Mouse (Mus musculus) limb, embryonic 14.5 days (tissue): ENCODE data around the gene Olfr177. TPM values are rescaled to one million over a fixed set of nuclear protein-coding genes. Genes with fewer than 3 reads are reported as not detected.

Source experiments
- ATAC-seq: fragments of 200-750 bp; cut with Nextera tagmentation; 2 replicates; pipeline ENCODE4 v1.8.0; 2017; ENCODE audit warnings: low read depth, moderate number of reproducible peaks, moderate TSS enrichment; ENCODE audit not compliant: low FRiP score
- DNase-seq: peaks from one replicate; pipeline ENCODE4 v3.0.0-alpha.2; 2015; ENCODE audit warnings: low spot score
- H3K27ac ChIP-seq: fragments of 300-500 bp; sonication (generic); replicated peaks from 2 replicates; pipeline ENCODE4 v1.5.1; 2014; ENCODE audit warnings: low read depth, mild to moderate bottlenecking, low read length, moderate library complexity, mixed read lengths
- H3K27me3 ChIP-seq: fragments of 300-500 bp; sonication (generic); 2 replicates; pipeline ENCODE4 v1.6.1; 2014; ENCODE audit warnings: low read length, mixed read lengths; ENCODE audit not compliant: control insufficient read depth, insufficient read depth
- H3K36me3 ChIP-seq: fragments of 300-500 bp; sonication (generic); 2 replicates; pipeline ENCODE4 v1.6.1; 2014; ENCODE audit warnings: mild to moderate bottlenecking, low read length, moderate library complexity, mixed read lengths; ENCODE audit not compliant: control insufficient read depth, insufficient read depth
- H3K4me1 ChIP-seq: fragments of 300-500 bp; sonication (generic); 2 replicates; pipeline ENCODE4 v1.6.1; 2014; ENCODE audit warnings: antibody characterized with exemption, low read length, mixed read lengths; ENCODE audit not compliant: control insufficient read depth, insufficient read depth
- H3K4me2 ChIP-seq: fragments of 300-500 bp; sonication (generic); replicated peaks from 2 replicates; pipeline ENCODE4 v1.6.1; 2014; ENCODE audit warnings: low read depth, mild to moderate bottlenecking, low read length, moderate library complexity; ENCODE audit not compliant: severe bottlenecking
- H3K4me3 ChIP-seq: fragments of 300-500 bp; sonication (generic); replicated peaks from 2 replicates; pipeline ENCODE4 v1.5.1; 2014; ENCODE audit warnings: low read length
- H3K9ac ChIP-seq: fragments of 300-500 bp; sonication (generic); 2 replicates; pipeline ENCODE4 v1.6.1; 2014; ENCODE audit warnings: mild to moderate bottlenecking, low read depth, low read length, moderate library complexity; ENCODE audit not compliant: severe bottlenecking
- H3K9me3 ChIP-seq: fragments of 300-500 bp; sonication (generic); 2 replicates; pipeline ENCODE4 v1.6.1; 2016; ENCODE audit warnings: low read length; ENCODE audit not compliant: control insufficient read depth
- POLR2A ChIP-seq: fragments of 200-500 bp; IDR thresholded peaks from 2 replicates; pipeline ENCODE4 v1.8.0; 2012; ENCODE audit warnings: inconsistent platforms, mild to moderate bottlenecking, moderate library complexity, borderline replicate concordance; ENCODE audit not compliant: insufficient read depth, insufficient read length; ENCODE audit errors: extremely low read depth
- WGBS: fragments of 180-500 bp; shearing (Covaris S2); extraction: QIAGEN DNeasy Blood & Tissue Kit; methylation state at CpG from one replicate; pipeline ENCODE4 v1.1.7; 2014; 5-methylcytosine and 5-hydroxymethylcytosine counted together
- polyA plus RNA-seq, 2 experiments: library from polyadenylated mRNA; depleted of rRNA in 1 of 2; stranded (reverse) in 1 of 2; unstranded in 1 of 2; fragments of >200 nt; fragmentation: Nextera tagmentation in 1 of 2; extraction: Ambion mirVana in 1 of 2; gene quantifications; 2 replicates each; pipeline versions ENCODE4 v1.2.1 to v1.2.3; 2012 to 2014

The Olfr177 gene
- polyA plus RNA-seq (2012; rRNA removed): not detected in 2 replicates
- polyA plus RNA-seq (2014; fragmentation: Nextera tagmentation; extraction: Ambion mirVana): not detected in 2 replicates

GRCm38 (mm10) chr16:58874668-58875067 is at the start of gene Olfr177:
TSS of gene Olfr177 (minus strand) at chr16:58874768.
- Histone ChIP-seq H3K4me3 (no peak within 1 kb of the TSS), H3K9me3 (no peaks in the 10 kb centered on the region), H3K4me2 (no peak within 1 kb of the TSS), H3K27ac (no peak within 1 kb of the TSS), H3K27me3 (no peaks in the 10 kb centered on the region), H3K4me1 (no peaks in the 10 kb centered on the region), H3K9ac (no peak within 1 kb of the TSS), H3K36me3 (no peaks in the 10 kb centered on the region)
- ATAC-seq: no peak
- 56% methylated on average over 1 of the region's 1 CpGs for WGBS
- no peak for TF ChIP-seq POLR2A
- DNase-seq: no peak

GRCm38 (mm10) chr16:58891963-58892362 is 17.4 kb upstream of the Olfr177 start, which contains the start of gene Olfr178:
TSS of gene Olfr178 (minus strand) at chr16:58892063.
- no peak within 1 kb of the TSS for H3K4me2 ChIP-seq
- DNase-seq: no peak
- 90% methylated on average over 3 of the region's 3 CpGs for WGBS
- H3K9ac ChIP-seq: no peak within 1 kb of the TSS
- no peak for ATAC-seq
- no peaks in the 10 kb centered on the region for H3K27me3 ChIP-seq
- no peaks in the 10 kb centered on the region for H3K9me3 ChIP-seq
- no peak within 1 kb of the TSS for H3K27ac ChIP-seq
- no peaks in the 10 kb centered on the region for H3K36me3 ChIP-seq
- no peaks in the 10 kb centered on the region for H3K4me1 ChIP-seq
- no peak for TF ChIP-seq POLR2A
- no peak within 1 kb of the TSS for H3K4me3 ChIP-seq

- no peaks in the 10 kb centered on the region for H3K9me3 ChIP-seq
- ATAC-seq (no peak), DNase-seq (no peak)
- no peaks in the 10 kb centered on the region for H3K27me3 ChIP-seq
- H3K4me2 ChIP-seq: no peak overlapping the region
- TF ChIP-seq POLR2A: no peak
- no peak overlapping the region for H3K27ac ChIP-seq
- WGBS: 92% methylated on average over 2 of the region's 2 CpGs
- H3K36me3 ChIP-seq: no peaks in the 10 kb centered on the region
- H3K4me3 ChIP-seq: no peak overlapping the region
- H3K9ac ChIP-seq: no peak overlapping the region
- H3K4me1 ChIP-seq: no peaks in the 10 kb centered on the region
Measured at GRCm38 (mm10) chr16:58884416-58884815, 9.8 kb upstream of the Olfr177 start.

- H3K27ac ChIP-seq: no peak overlapping the region
- no peak overlapping the region for H3K9ac ChIP-seq
- WGBS: 79% methylated on average over 1 of the region's 1 CpGs
- H3K27me3 ChIP-seq: no peaks in the 10 kb centered on the region
- no peak overlapping the region for H3K4me2 ChIP-seq
- H3K9me3 ChIP-seq: no peaks in the 10 kb centered on the region
- no peaks in the 10 kb centered on the region for H3K36me3 ChIP-seq
- H3K4me3 ChIP-seq: no peak overlapping the region
- DNase-seq (no peak), ATAC-seq (no peak)
- no peaks in the 10 kb centered on the region for H3K4me1 ChIP-seq
- TF ChIP-seq POLR2A: no peak
Measured at GRCm38 (mm10) chr16:58861479-58861878, 13.1 kb downstream of the Olfr177 start.

GRCm38 (mm10) chr16:58860032-58860737 is 14.4 kb downstream of the Olfr177 start:
- Histone ChIP-seq H3K27ac (no peak overlapping the region), H3K4me3 (no peak overlapping the region), H3K9me3 (no peaks in the 10 kb centered on the region), H3K4me2 (no peak overlapping the region), H3K36me3 (no peaks in the 10 kb centered on the region), H3K9ac (no peak overlapping the region), H3K27me3 (no peaks in the 10 kb centered on the region), H3K4me1 (no peaks in the 10 kb centered on the region)
- no peak for ATAC-seq
- no peak for DNase-seq
- 80% methylated on average over 2 of the region's 2 CpGs for WGBS
- no peak for TF ChIP-seq POLR2A
